Mouse (Mus musculus) midbrain, embryonic 13.5 days (tissue): ENCODE data around the gene Mmp9. TPM values are rescaled to one million over a fixed set of nuclear protein-coding genes. Genes with fewer than 3 reads are reported as not detected.

Source experiments
- ATAC-seq: fragments of 200-750 bp; cut with Nextera tagmentation; 2 replicates; pipeline ENCODE4 v1.8.0; 2017; ENCODE audit warnings: mild to moderate bottlenecking, moderate TSS enrichment, moderate library complexity
- H3K27ac ChIP-seq: fragments of 300-500 bp; sonication (generic); 2 replicates; pipeline ENCODE4 v1.5.1; 2015; ENCODE audit warnings: inconsistent platforms, mild to moderate bottlenecking, moderate library complexity
- H3K27me3 ChIP-seq: fragments of 300-500 bp; sonication (generic); 2 replicates; pipeline ENCODE4 v1.6.1; 2015; ENCODE audit warnings: mild to moderate bottlenecking, inconsistent platforms
- H3K36me3 ChIP-seq: fragments of 300-500 bp; sonication (generic); 2 replicates; pipeline ENCODE4 v1.6.1; 2015; ENCODE audit warnings: mild to moderate bottlenecking, inconsistent platforms
- H3K4me1 ChIP-seq: fragments of 300-500 bp; sonication (generic); replicated peaks from 2 replicates; pipeline ENCODE4 v1.6.1; 2015; ENCODE audit warnings: inconsistent platforms
- H3K4me2 ChIP-seq: fragments of 300-500 bp; sonication (generic); replicated peaks from 2 replicates; pipeline ENCODE4 v1.6.1; 2015; ENCODE audit warnings: moderate library complexity, mild to moderate bottlenecking, inconsistent platforms
- H3K4me3 ChIP-seq: fragments of 300-500 bp; sonication (generic); replicated peaks from 2 replicates; pipeline ENCODE4 v1.5.1; 2015; ENCODE audit warnings: mild to moderate bottlenecking, inconsistent platforms
- H3K9ac ChIP-seq: fragments of 300-500 bp; sonication (generic); replicated peaks from 2 replicates; pipeline ENCODE4 v1.6.1; 2015; ENCODE audit warnings: mild to moderate bottlenecking, inconsistent platforms
- H3K9me3 ChIP-seq: fragments of 300-500 bp; sonication (generic); 2 replicates; pipeline ENCODE4 v1.6.1; 2016; ENCODE audit warnings: mild to moderate bottlenecking, inconsistent platforms
- WGBS: fragments of 180-500 bp; shearing (Covaris S2); methylation state at CpG from one replicate; pipeline ENCODE4 v1.1.7; 2015; 5-methylcytosine and 5-hydroxymethylcytosine counted together
- polyA plus RNA-seq: library from polyadenylated mRNA; unstranded; fragments of >200 nt; fragmentation: Nextera tagmentation; extraction: Ambion mirVana; gene quantifications from 2 replicates; pipeline ENCODE4 v1.2.1, GENCODE M21; 2015

The Mmp9 gene
- polyA plus RNA-seq, 1 experiment from 2014 or later = 17.2 TPM

DNA sequence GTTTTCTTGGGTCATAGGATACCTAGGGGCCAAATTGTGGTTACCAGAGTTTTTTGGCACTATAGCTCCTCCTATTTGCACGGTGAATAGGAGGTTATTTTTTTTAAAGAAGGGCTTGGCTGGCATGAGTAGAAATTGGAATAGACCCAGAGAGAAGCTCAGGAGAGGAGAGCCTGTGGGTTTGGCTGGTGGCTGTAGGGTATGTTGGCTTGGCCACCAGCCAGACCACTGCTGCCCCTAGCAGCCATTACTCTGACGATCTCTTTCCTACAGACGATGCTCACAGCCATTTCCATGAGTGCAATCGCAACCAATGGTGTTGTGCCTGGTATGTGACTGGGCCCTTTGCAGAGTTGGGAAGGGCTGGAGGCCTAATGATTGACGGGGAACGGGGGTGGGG lies 35.0 kb downstream of the Mmp9 start:
- no peak overlapping the region for H3K4me2 ChIP-seq
- H3K27ac ChIP-seq = no peak overlapping the region
- 84% methylated on average over 6 of the region's 6 CpGs for WGBS
- peaks cover 29% of the 10 kb centered on the region for H3K27me3 ChIP-seq
- peaks cover 25% of the 10 kb centered on the region for H3K4me1 ChIP-seq
- no peaks in the 10 kb centered on the region for H3K9me3 ChIP-seq
- no peak for ATAC-seq
- no peak overlapping the region for H3K4me3 ChIP-seq
- H3K9ac ChIP-seq = no peak overlapping the region
- peaks cover 8% of the 10 kb centered on the region; the same call in 1 of the 2 replicates for H3K36me3 ChIP-seq

DNA sequence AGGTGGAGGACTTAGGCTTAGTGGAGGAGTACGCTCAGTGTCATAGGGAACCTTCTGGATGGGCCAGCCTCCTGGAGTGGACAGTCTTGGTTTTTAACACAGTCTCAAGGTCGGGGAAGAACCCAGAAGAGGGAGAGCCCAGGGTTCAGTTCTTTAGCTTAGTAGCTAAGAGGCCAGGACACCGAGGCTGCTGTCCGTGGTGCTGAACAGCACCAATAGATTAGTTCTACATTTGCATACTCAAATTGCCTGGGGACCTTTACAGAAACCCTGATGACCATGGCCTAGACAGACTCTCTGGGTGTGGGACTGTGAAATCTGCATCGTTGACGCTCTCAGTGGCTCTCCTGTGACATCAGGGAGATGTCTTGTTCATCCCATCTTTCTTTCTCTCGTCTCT lies 39.2 kb downstream of the Mmp9 start:
- Histone ChIP-seq H3K4me3 (no peak overlapping the region), H3K36me3 (peaks cover 22% of the 10 kb centered on the region; the same call in 1 of the 2 replicates), H3K4me2 (no peak overlapping the region), H3K9me3 (no peaks in the 10 kb centered on the region), H3K27me3 (no peaks in the 10 kb centered on the region; the same call in 1 of the 2 replicates), H3K27ac (no peak overlapping the region), H3K4me1 (peaks cover 13% of the 10 kb centered on the region), H3K9ac (no peak overlapping the region)
- ATAC-seq = no peak
- WGBS = 19% methylated on average over 7 of the region's 7 CpGs

DNA sequence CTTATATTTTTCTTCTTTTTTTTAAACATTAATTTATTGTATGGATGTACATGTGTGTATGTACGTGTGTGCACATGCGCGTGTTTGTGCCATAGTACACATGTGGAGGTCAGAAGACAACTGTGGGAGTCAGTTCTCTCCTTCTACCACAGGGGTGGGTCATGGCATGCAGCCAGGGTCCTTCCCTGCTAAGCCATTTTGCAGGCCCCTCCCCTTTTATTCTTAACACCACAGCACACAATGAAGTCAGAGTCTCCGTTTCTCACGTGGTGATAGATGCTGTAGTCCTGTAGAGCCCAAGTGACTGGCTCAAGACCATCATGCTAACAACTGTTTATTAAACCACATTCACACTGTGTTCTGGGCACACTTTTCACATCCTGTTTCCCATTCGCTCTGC lies 45.4 kb downstream of the Mmp9 start:
- H3K9ac ChIP-seq = no peak overlapping the region
- 0 out of 2 replicates have a peak, but pooled peaks cover under 1% of the 10 kb centered on the region for H3K4me1 ChIP-seq
- ATAC-seq = no peak
- no peak overlapping the region for H3K4me3 ChIP-seq
- no peak overlapping the region for H3K4me2 ChIP-seq
- peaks cover 37% of the 10 kb centered on the region; the same call in 1 of the 2 replicates for H3K36me3 ChIP-seq
- WGBS = 84% methylated on average over 6 of the region's 6 CpGs
- H3K27me3 ChIP-seq = no peaks in the 10 kb centered on the region
- no peaks in the 10 kb centered on the region for H3K9me3 ChIP-seq
- no peak overlapping the region for H3K27ac ChIP-seq

DNA sequence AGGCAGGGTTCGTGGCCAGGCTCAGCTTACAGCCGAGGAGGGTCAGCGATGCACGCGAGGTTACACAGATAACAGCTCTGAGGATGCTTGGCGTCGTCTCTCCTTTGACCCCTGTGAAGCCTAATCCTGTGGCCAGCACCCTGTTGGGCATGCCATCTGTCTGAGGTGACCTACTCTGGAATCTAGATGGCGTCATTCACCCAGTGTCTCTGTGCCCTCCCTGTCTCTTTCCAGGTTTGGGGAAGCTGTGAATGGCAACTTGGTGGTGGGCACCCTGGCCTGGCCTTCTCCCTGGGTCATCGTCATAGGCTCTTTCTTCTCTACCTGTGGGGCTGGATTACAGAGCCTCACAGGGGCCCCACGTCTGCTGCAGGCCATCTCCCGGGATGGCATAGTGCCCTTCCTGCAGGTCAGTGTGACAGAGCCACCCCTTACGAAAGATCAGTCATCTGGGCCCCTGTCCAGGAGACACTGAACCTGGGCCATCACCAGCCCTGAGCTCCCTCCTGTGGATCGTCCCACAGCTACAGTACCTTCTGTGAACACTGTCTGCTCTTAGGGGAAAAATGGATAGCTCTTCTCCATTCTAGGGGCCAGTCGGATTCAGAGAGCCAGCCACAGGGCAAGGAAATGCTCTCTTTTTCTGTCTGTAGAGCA lies 45.9 kb downstream of the Mmp9 start:
- ATAC-seq = no peak
- peaks cover 37% of the 10 kb centered on the region; the same call in 1 of the 2 replicates for H3K36me3 ChIP-seq
- no peak overlapping the region for H3K4me3 ChIP-seq
- no peak overlapping the region for H3K9ac ChIP-seq
- WGBS = 81% methylated on average over 14 of the region's 14 CpGs
- 0 out of 2 replicates have a peak, but pooled peaks cover 2% of the 10 kb centered on the region for H3K4me1 ChIP-seq
- H3K4me2 ChIP-seq = no peak overlapping the region
- H3K27me3 ChIP-seq = no peaks in the 10 kb centered on the region
- H3K27ac ChIP-seq = no peak overlapping the region
- no peaks in the 10 kb centered on the region for H3K9me3 ChIP-seq

DNA sequence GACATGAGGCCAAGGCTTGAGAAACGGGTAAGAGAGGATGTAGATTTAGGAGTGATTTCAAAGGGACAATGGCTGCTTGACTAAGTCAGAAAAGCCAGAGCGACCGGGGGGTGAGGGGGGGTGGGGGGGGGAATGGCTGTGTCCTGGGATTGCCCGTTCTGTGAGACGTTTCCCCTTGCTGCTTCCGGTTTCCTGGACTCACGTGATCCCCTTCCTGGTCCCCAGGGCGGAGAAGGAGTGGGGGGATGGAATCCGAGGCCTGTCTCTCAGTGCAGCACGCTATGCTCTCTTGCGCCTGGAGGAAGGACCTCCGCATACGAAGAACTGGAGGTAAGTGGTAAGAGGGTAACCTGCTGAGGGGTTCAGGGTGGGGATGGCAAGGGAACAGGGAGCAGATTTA lies 48.2 kb downstream of the Mmp9 start:
- H3K27ac ChIP-seq = no peak overlapping the region
- H3K27me3 ChIP-seq = no peaks in the 10 kb centered on the region
- no peak overlapping the region for H3K4me2 ChIP-seq
- ATAC-seq = no peak
- 68% methylated on average over 13 of the region's 13 CpGs for WGBS
- 0 out of 2 replicates have a peak, but pooled peaks cover 30% of the 10 kb centered on the region for H3K36me3 ChIP-seq
- H3K9me3 ChIP-seq = no peaks in the 10 kb centered on the region
- H3K9ac ChIP-seq = no peak overlapping the region
- 0 out of 2 replicates have a peak, but pooled peaks cover 2% of the 10 kb centered on the region for H3K4me1 ChIP-seq
- H3K4me3 ChIP-seq = no peak overlapping the region

DNA sequence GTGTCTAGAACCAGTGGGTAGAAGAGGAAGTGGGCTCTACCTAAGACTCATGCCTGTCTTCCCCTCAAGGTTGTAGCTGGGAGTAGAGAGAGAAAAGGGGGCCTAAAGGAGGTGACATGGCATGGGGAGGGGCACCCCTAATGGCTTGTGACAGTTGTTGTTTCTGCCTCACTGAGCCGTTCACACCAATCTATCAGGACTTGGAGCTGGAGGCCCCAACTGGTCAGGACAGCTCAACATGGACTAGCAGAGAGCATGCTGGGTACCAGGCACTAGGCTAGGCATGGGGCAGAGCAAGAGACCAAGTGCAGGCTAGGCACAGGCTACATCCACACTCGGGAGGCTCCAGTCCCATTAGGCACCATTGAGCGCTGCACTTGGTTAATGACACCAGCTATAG lies 50.5 kb downstream of the Mmp9 start:
- no peak overlapping the region for H3K4me3 ChIP-seq
- no peak for ATAC-seq
- no peak overlapping the region for H3K9ac ChIP-seq
- H3K9me3 ChIP-seq = no peaks in the 10 kb centered on the region
- peaks cover 2% of the 10 kb centered on the region for H3K27me3 ChIP-seq
- H3K27ac ChIP-seq = no peak overlapping the region
- 77% methylated on average over 3 of the region's 3 CpGs for WGBS
- H3K4me1 ChIP-seq = 0 out of 2 replicates have a peak, but pooled peaks cover 6% of the 10 kb centered on the region
- H3K4me2 ChIP-seq = no peak overlapping the region
- H3K36me3 ChIP-seq = 0 out of 2 replicates have a peak, but pooled peaks cover 23% of the 10 kb centered on the region

DNA sequence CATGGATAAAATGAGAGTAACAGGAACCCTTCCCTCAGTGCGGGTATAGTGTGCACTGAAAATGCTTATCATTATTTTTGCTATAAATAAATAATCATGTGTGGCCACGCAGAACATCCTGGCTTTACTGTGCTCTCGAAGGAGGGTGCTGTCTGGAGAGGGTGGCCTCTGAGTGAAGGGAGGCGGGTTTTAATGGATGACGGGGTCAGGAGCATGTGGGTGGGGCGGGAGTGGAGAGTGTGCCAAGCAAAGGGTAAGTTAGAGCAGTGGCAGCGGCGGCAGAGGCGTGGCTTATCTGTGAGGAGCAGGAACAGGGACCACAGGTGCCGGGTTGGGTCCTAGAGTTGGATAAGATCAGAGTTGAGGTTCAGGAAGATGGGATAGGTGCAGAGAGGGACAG lies 51.2 kb downstream of the Mmp9 start:
- Histone ChIP-seq H3K27me3 (peaks cover 9% of the 10 kb centered on the region), H3K9me3 (no peaks in the 10 kb centered on the region), H3K9ac (no peak overlapping the region), H3K4me3 (no peak overlapping the region), H3K4me2 (no peak overlapping the region), H3K27ac (no peak overlapping the region), H3K36me3 (0 out of 2 replicates have a peak, but pooled peaks cover 17% of the 10 kb centered on the region), H3K4me1 (peaks cover 6% of the 10 kb centered on the region; the same call in 1 of the 2 replicates)
- 54% methylated on average over 10 of the region's 10 CpGs for WGBS
- ATAC-seq = no peak

DNA sequence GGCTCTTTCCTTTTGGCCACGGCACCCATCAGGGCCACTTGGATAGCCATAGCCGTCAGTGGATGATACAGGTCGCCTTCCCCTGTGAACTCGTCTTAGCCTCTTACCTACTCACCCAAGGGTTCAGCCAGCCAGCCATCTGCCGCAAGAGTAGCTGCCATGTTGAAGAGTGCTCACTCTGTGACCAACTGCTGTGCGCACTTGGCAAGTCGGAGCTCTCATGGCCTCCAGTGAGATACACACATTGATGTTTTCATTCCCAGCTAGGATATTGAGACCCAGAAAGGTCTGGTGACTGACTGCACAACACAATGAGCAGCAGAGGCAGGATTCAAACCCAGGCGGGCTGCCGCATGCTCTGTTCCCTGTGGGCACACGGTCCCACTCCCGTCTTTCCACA lies 53.6 kb downstream of the Mmp9 start:
- Histone ChIP-seq H3K27ac (no peak overlapping the region), H3K4me1 (peaks cover 26% of the 10 kb centered on the region), H3K9ac (no peak overlapping the region), H3K9me3 (no peaks in the 10 kb centered on the region), H3K4me2 (no peak overlapping the region), H3K4me3 (no peak overlapping the region), H3K27me3 (peaks cover 32% of the 10 kb centered on the region), H3K36me3 (peaks cover 27% of the 10 kb centered on the region)
- WGBS = 89% methylated on average over 11 of the region's 11 CpGs
- no peak for ATAC-seq

DNA sequence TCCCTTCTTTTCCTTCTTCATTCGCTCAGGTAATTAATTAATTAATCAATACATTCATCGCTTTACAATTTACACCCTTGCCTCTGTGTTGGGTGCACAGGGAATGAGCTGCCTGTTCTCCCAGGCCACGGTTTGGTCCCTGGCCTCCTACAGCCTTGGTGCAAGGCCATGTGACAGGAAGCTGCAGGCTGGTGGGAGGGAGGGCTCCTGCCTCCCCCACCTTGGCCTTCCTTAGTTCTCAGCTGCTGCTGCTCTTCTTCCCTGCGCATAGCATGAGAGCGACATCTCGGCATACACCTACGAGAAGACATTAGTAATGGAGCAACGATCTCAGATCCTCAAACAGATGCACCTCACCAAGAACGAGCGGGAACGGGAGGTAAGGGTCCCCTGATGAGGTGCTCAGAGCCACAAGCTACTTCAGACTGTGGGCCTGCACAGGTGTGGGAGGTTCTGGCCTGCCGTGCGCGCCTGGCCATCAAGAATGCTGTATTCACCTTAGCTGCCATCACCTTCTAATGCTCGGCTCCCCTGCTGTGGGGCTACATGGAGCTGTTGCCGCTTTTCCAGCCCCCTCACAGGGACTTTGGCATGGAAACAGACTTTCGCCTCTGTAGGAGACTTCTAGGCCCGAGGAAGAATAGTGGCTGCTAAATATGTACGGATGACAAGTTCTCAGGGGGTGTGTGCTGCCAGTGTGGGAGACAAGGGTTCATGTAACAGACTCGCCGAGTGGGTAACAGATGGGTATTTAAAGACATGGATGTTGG lies 54.3 kb downstream of the Mmp9 start:
- peaks cover 34% of the 10 kb centered on the region for H3K36me3 ChIP-seq
- WGBS = 57% methylated on average over 21 of the region's 21 CpGs
- no peak overlapping the region for H3K4me3 ChIP-seq
- H3K4me2 ChIP-seq = no peak overlapping the region
- H3K9me3 ChIP-seq = no peaks in the 10 kb centered on the region
- H3K27me3 ChIP-seq = peaks cover 37% of the 10 kb centered on the region
- H3K27ac ChIP-seq = no peak overlapping the region
- peaks cover 26% of the 10 kb centered on the region for H3K4me1 ChIP-seq
- H3K9ac ChIP-seq = no peak overlapping the region
- ATAC-seq = no peak

DNA sequence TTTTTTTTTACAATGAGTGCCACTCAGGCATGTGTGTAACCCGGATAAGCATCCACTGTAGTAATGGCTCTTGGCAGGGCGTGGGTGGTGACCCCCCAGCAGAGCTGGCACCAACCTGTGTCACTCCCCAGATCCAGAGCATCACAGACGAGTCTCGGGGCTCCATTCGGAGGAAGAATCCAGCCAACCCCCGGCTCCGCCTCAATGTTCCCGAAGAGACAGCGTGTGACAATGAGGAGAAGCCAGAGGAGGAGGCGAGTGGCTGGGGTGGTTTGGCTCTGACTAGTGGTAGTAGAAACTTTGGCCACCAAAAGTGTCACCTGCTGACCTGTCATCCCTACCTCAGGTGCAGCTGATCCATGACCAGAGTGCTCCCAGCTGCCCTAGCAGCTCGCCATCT lies 55.4 kb downstream of the Mmp9 start:
- Histone ChIP-seq H3K27ac (no peak overlapping the region), H3K36me3 (peaks cover 42% of the 10 kb centered on the region), H3K4me2 (no peak overlapping the region), H3K4me1 (peaks cover 26% of the 10 kb centered on the region), H3K4me3 (no peak overlapping the region), H3K27me3 (peaks cover 37% of the 10 kb centered on the region), H3K9me3 (no peaks in the 10 kb centered on the region), H3K9ac (no peak overlapping the region)
- WGBS = 59% methylated on average over 10 of the region's 11 CpGs
- no peak for ATAC-seq

DNA sequence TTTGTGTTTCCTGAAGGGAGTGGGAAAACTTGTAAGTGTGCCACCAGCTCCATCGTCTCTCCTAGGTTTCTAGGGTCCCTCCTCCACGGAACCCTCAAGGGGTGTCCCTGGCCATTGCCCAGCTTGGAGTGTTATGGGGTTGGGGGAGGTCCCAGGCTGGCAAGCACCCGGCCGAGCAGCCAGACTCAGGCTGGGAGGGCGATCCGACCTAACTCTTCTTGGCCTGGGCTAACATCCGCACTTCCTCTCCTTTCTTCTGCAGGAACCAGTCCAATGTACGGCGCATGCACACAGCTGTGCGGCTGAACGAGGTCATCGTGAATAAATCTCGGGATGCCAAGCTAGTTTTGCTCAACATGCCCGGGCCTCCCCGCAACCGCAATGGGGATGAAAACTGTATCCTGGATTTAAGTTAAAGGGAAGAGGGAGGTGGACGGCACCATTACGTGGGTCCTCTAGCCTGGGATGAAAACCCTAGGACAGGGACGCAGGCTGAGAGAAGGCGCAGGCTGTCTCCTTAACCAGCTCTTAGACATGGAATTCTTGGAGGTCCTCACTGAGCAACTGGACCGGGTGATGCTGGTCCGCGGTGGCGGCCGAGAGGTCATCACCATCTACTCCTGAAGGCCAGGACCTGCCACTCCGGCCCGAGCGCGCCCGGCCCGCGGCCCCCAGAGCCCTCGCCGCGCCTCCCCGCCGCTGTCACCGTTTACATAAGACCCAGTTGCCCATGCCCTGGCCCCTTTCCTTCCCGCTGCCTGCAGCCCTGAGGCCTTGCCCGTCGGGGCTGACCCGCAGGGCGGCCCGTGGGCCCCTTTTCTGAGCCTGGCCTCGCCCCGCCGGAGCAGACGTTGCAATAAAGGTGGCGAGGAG lies 56.5 kb downstream of the Mmp9 start:
- H3K27ac ChIP-seq = no peak overlapping the region
- no peak for ATAC-seq
- no peaks in the 10 kb centered on the region for H3K9me3 ChIP-seq
- peak overlapping the region; percentile 50 for H3K4me2 ChIP-seq
- peak overlapping the region; percentile 59 for H3K9ac ChIP-seq
- H3K27me3 ChIP-seq = peaks cover 37% of the 10 kb centered on the region
- 12% methylated on average over 49 of the region's 49 CpGs for WGBS
- peak overlapping the region; percentile 29 for H3K4me3 ChIP-seq
- peaks cover 53% of the 10 kb centered on the region for H3K36me3 ChIP-seq
- H3K4me1 ChIP-seq = peaks cover 24% of the 10 kb centered on the region
